Mouse (Mus musculus) stomach, embryonic 14.5 days (tissue): ENCODE measurements around the gene Sox1. TPM values are rescaled to one million over a fixed set of nuclear protein-coding genes. Genes with fewer than 3 reads are reported as not detected.

Experiments
- microRNA-seq: library from miRNA; unstranded; fragments of <30 nt; microRNA quantifications from one replicate; pipeline ENCODE4, GENCODE M21; 2016
- polyA plus RNA-seq: library from polyadenylated mRNA; unstranded; fragments of >200 nt; fragmentation: Nextera tagmentation; extraction: Ambion mirVana; gene quantifications from 2 replicates; pipeline ENCODE4 v1.2.1, GENCODE M21; 2014

The Sox1 gene
- polyA plus RNA-seq, 1 experiment from 2014 or later = not detected

Small RNA genes lying within 50 kb of the gene (microRNA-seq; reads per million reads assigned to microRNA genes)
- not detected for gene Gm25239

Other genes starting within 250 kb of the Sox1 start
- 0.18 TPM in 1 of 2 replicates, not detected in the other for gene A230072I06Rik, start 116.5 kb upstream of the Sox1 start, polyA plus RNA-seq
- not detected in 2 replicates for gene Spaca7, start 177.7 kb downstream of the Sox1 start, polyA plus RNA-seq